Mouse (Mus musculus) erythroblast, embryonic 14.5 days (primary cell): ENCODE data around the gene M6pr.

Experiments used
- GATA1 ChIP-seq: IDR thresholded peaks from 2 replicates; pipeline ENCODE4 v1.6.1; 2012; ENCODE audit warnings: low read length, inconsistent platforms, mixed read lengths
- TAL1 ChIP-seq: IDR thresholded peaks from 3 replicates; pipeline ENCODE4 v1.6.1; 2012; ENCODE audit warnings: low read length, inconsistent platforms, mixed read lengths

DNA sequence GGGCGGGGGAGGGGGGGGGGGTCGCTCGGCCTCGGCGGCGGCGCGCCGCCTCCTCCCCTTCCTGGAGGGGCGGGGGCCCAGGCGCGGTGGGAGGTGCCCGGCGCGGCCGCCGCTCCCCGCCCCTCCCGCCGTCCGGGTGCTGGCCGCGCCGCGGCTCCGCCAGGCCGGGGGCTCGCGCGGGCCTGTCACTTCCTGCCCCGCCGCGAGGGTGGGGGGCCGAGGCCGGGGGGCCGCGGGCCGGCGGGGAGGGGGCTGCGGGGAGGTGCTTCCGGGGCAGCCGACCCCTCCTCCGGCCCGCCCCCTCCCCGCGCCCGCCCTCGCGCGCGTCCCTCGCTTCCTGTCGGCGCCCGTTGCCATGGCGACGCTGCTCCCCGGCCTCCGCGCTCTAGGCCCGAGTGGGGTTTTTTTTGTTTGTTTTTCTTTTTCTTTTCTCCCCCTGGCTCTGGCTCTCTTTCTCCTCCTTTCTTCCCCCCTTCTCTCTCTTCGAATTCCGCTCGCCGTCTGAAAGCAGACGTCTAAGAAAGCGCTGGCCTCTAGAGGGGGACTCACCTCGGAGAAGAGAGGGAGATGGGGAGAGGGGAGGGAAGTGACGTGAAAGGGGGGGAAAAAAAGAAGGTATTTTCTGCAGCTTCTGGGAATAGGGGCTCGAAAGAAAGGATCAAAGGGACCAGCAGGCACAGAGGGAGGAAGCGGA lies 31.3 kb downstream of the M6pr start:
- TF ChIP-seq GATA1: no peak
- no peak for TF ChIP-seq TAL1
